Mouse (Mus musculus): ENCODE results near the gene Map2.

DNA sequence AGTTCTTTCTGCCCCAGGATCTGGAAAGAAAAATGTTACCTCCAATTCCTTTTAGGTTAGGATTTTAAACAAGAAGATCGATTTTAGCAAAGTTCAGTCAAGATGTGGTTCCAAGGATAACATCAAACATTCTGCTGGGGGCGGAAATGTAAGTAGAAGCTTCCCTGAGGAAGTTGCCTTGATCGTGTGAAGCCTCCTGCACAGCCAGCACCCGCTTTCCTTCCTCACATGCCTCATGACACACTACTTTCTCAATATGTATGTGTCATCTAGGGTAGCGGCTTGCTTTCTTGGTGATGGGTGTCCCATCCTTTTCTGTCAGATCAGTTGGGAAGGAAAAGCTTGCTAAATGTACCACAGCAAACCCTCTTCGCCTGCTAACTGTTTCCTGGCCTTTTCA lies 256.4 kb downstream of the Map2 start:
- TF ChIP-seq EP300 (optimal IDR thresholded peaks at IDR 0.05) (no peak), CTCF (IDR thresholded peaks at IDR 0.05; ENCODE audit: low read depth) (no peak)
